Mouse (Mus musculus): Measurements from ENCODE around the gene Stx7. TPM values are rescaled to one million over a fixed set of nuclear protein-coding genes. Genes with fewer than 3 reads are reported as not detected.
"Not testable (repeated sequence)": the region's sequence is repeated elsewhere in the genome, so short reads cannot be mapped to it uniquely, and the experiment has no call there.

The Stx7 gene
- polyA plus RNA-seq (2014; fragmentation: Nextera tagmentation; extraction: Ambion mirVana), result 275 and 313 TPM in 2 replicates

GRCm38 (mm10) chr10:24149135-24149781, at the start of gene Stx7:
Gene Stx7 (plus strand): TSS chr10:24149302.
- Histone ChIP-seq H3K4me2 (ENCODE audit: low read length) (peak within 1 kb of the TSS; percentile 59), H3K9me3 (replicated peaks; ENCODE audit: control insufficient read depth, low read length) (no peaks in the 10 kb centered on the region), H3K27me3 (replicated peaks; ENCODE audit: control insufficient read depth, insufficient read depth, low read length) (no peaks in the 10 kb centered on the region), H3K4me3 (ENCODE audit: low read depth, low read length) (peak within 1 kb of the TSS; percentile 78), H3K4me1 (ENCODE audit: control insufficient read depth, insufficient read depth, low read length) (peaks cover 5% of the 10 kb centered on the region; the same call in 1 of the 2 replicates), H3K27ac (ENCODE audit: low read depth, low read length) (0 out of 2 replicates have a peak within 1 kb of the TSS, but pooled peaks have one; percentile 52), H3K9ac (ENCODE audit: low read length) (peak within 1 kb of the TSS; percentile 91), H3K36me3 (ENCODE audit: control insufficient read depth, insufficient read depth, low read length) (no peaks in the 10 kb centered on the region)
- ATAC-seq, result peak; percentile 99
- peak; percentile 96 for DNase-seq (ENCODE audit: low spot score)
- WGBS, result under 1% methylated on average over 40 of the region's 45 CpGs

- not testable (repeated sequence) for ATAC-seq; H3K27ac ChIP-seq (ENCODE audit: low read depth, low read length); H3K9me3 ChIP-seq (replicated peaks; ENCODE audit: control insufficient read depth, low read length); H3K9ac ChIP-seq (ENCODE audit: low read length); H3K4me3 ChIP-seq (ENCODE audit: low read depth, low read length); H3K4me2 ChIP-seq (ENCODE audit: low read length); H3K36me3 ChIP-seq (ENCODE audit: control insufficient read depth, insufficient read depth, low read length); H3K4me1 ChIP-seq (ENCODE audit: control insufficient read depth, insufficient read depth, low read length); DNase-seq (ENCODE audit: low spot score); H3K27me3 ChIP-seq (replicated peaks; ENCODE audit: control insufficient read depth, insufficient read depth, low read length)
- 86% methylated on average over 1 of the region's 3 CpGs for WGBS
These were observed 47.3 kb upstream of the Stx7 start, which contains the start of gene Taar8c for GRCm38 (mm10) chr10:24101812-24102211. Gene Taar8c (minus strand): TSS chr10:24101912.

- H3K4me2 ChIP-seq (ENCODE audit: low read length); H3K9me3 ChIP-seq (replicated peaks; ENCODE audit: control insufficient read depth, low read length); H3K36me3 ChIP-seq (ENCODE audit: control insufficient read depth, insufficient read depth, low read length); H3K27me3 ChIP-seq (replicated peaks; ENCODE audit: control insufficient read depth, insufficient read depth, low read length); DNase-seq (ENCODE audit: low spot score); H3K27ac ChIP-seq (ENCODE audit: low read depth, low read length); H3K4me1 ChIP-seq (ENCODE audit: control insufficient read depth, insufficient read depth, low read length); H3K4me3 ChIP-seq (ENCODE audit: low read depth, low read length); H3K9ac ChIP-seq (ENCODE audit: low read length); ATAC-seq: not testable (repeated sequence)
- 70% methylated on average over 1 of the region's 1 CpGs for WGBS
These were observed 45.8 kb upstream of the Stx7 start for GRCm38 (mm10) chr10:24103299-24103698.

GRCm38 (mm10) chr10:24107747-24108146, 41.4 kb upstream of the Stx7 start:
- ATAC-seq (no peak), DNase-seq (ENCODE audit: low spot score) (no peak)
- Histone ChIP-seq H3K4me3 (ENCODE audit: low read depth, low read length) (no peak overlapping the region), H3K4me2 (ENCODE audit: low read length) (no peak overlapping the region), H3K27ac (ENCODE audit: low read depth, low read length) (no peak overlapping the region), H3K9ac (ENCODE audit: low read length) (no peak overlapping the region), H3K27me3 (replicated peaks; ENCODE audit: control insufficient read depth, insufficient read depth, low read length) (no peaks in the 10 kb centered on the region), H3K36me3 (ENCODE audit: control insufficient read depth, insufficient read depth, low read length) (no peaks in the 10 kb centered on the region), H3K9me3 (replicated peaks; ENCODE audit: control insufficient read depth, low read length) (no peaks in the 10 kb centered on the region), H3K4me1 (ENCODE audit: control insufficient read depth, insufficient read depth, low read length) (0 out of 2 replicates have a peak, but pooled peaks cover 3% of the 10 kb centered on the region)
- 49% methylated on average over 5 of the region's 5 CpGs for WGBS

GRCm38 (mm10) chr10:24108236-24108635, 40.9 kb upstream of the Stx7 start:
- Histone ChIP-seq H3K27me3 (replicated peaks; ENCODE audit: control insufficient read depth, insufficient read depth, low read length) (no peaks in the 10 kb centered on the region), H3K9me3 (replicated peaks; ENCODE audit: control insufficient read depth, low read length) (no peaks in the 10 kb centered on the region), H3K4me2 (ENCODE audit: low read length) (no peak overlapping the region), H3K4me3 (ENCODE audit: low read depth, low read length) (no peak overlapping the region), H3K4me1 (ENCODE audit: control insufficient read depth, insufficient read depth, low read length) (0 out of 2 replicates have a peak, but pooled peaks cover 3% of the 10 kb centered on the region), H3K27ac (ENCODE audit: low read depth, low read length) (no peak overlapping the region), H3K36me3 (ENCODE audit: control insufficient read depth, insufficient read depth, low read length) (no peaks in the 10 kb centered on the region), H3K9ac (ENCODE audit: low read length) (no peak overlapping the region)
- WGBS, result 34% methylated on average over 3 of the region's 3 CpGs
- ATAC-seq (no peak), DNase-seq (ENCODE audit: low spot score) (no peak)

- 83% methylated on average over 8 of the region's 8 CpGs for WGBS
These were observed 39.7 kb upstream of the Stx7 start, which contains the start of gene Taar9 for GRCm38 (mm10) chr10:24109434-24109833. Gene Taar9 (minus strand): TSS chr10:24109534.

GRCm38 (mm10) chr10:24111116-24111778, 37.9 kb upstream of the Stx7 start:
- DNase-seq (ENCODE audit: low spot score) (peak; percentile 74), ATAC-seq (no peak; the same call in 1 of the 2 replicates)
- no peak overlapping the region for H3K4me3 ChIP-seq (ENCODE audit: low read depth, low read length)
- H3K27ac ChIP-seq (ENCODE audit: low read depth, low read length), result no peak overlapping the region
- H3K9me3 ChIP-seq (replicated peaks; ENCODE audit: control insufficient read depth, low read length), result no peaks in the 10 kb centered on the region
- 46% methylated on average over 6 of the region's 6 CpGs for WGBS
- no peaks in the 10 kb centered on the region for H3K36me3 ChIP-seq (ENCODE audit: control insufficient read depth, insufficient read depth, low read length)
- no peaks in the 10 kb centered on the region for H3K27me3 ChIP-seq (replicated peaks; ENCODE audit: control insufficient read depth, insufficient read depth, low read length)
- H3K9ac ChIP-seq (ENCODE audit: low read length), result no peak overlapping the region
- H3K4me2 ChIP-seq (ENCODE audit: low read length), result no peak overlapping the region
- 0 out of 2 replicates have a peak, but pooled peaks cover 3% of the 10 kb centered on the region for H3K4me1 ChIP-seq (ENCODE audit: control insufficient read depth, insufficient read depth, low read length)

More at GRCm38 (mm10) chr10:24109434-24109833, 39.7 kb upstream of the Stx7 start, which contains the start of gene Taar9:
- not testable (repeated sequence) for H3K36me3 ChIP-seq (ENCODE audit: control insufficient read depth, insufficient read depth, low read length); H3K9me3 ChIP-seq (replicated peaks; ENCODE audit: control insufficient read depth, low read length); H3K4me1 ChIP-seq (ENCODE audit: control insufficient read depth, insufficient read depth, low read length); ATAC-seq; H3K27ac ChIP-seq (ENCODE audit: low read depth, low read length); H3K4me2 ChIP-seq (ENCODE audit: low read length); DNase-seq (ENCODE audit: low spot score); H3K9ac ChIP-seq (ENCODE audit: low read length); H3K27me3 ChIP-seq (replicated peaks; ENCODE audit: control insufficient read depth, insufficient read depth, low read length); H3K4me3 ChIP-seq (ENCODE audit: low read depth, low read length)

GRCm38 (mm10) chr10:24131451-24132262, 17.4 kb upstream of the Stx7 start:
- H3K4me2 ChIP-seq (ENCODE audit: low read length), result peak overlapping the region; percentile 32; the same call in 1 of the 2 replicates
- H3K36me3 ChIP-seq (ENCODE audit: control insufficient read depth, insufficient read depth, low read length), result no peaks in the 10 kb centered on the region
- ATAC-seq, result peak; percentile 91
- WGBS, result 20% methylated on average over 9 of the region's 9 CpGs
- no peaks in the 10 kb centered on the region for H3K9me3 ChIP-seq (replicated peaks; ENCODE audit: control insufficient read depth, low read length)
- DNase-seq (ENCODE audit: low spot score), result peak; percentile 93
- peaks cover 2% of the 10 kb centered on the region; the same call in 1 of the 2 replicates for H3K4me1 ChIP-seq (ENCODE audit: control insufficient read depth, insufficient read depth, low read length)
- H3K4me3 ChIP-seq (ENCODE audit: low read depth, low read length), result no peak overlapping the region
- H3K9ac ChIP-seq (ENCODE audit: low read length), result no peak overlapping the region
- no peaks in the 10 kb centered on the region for H3K27me3 ChIP-seq (replicated peaks; ENCODE audit: control insufficient read depth, insufficient read depth, low read length)
- H3K27ac ChIP-seq (ENCODE audit: low read depth, low read length), result no peak overlapping the region
